Mouse (Mus musculus) megakaryocyte, embryonic 14.5 days (primary cell): Measurements from ENCODE around the gene Hectd2. TPM values are rescaled to one million over a fixed set of nuclear protein-coding genes. Genes with fewer than 3 reads are reported as not detected.

Experiments used
- H3K27me3 ChIP-seq: replicated peaks from 2 replicates; pipeline ENCODE3; 2012; ENCODE audit warnings: inconsistent platforms
- H3K36me3 ChIP-seq: replicated peaks from 2 replicates; pipeline ENCODE3; 2012; ENCODE audit warnings: low read length, inconsistent platforms, mixed read lengths
- H3K4me1 ChIP-seq: 2 replicates; pipeline ENCODE4 v1.6.1; 2012; ENCODE audit warnings: inconsistent platforms
- H3K4me3 ChIP-seq: replicated peaks from 2 replicates; pipeline ENCODE3; 2012; ENCODE audit warnings: moderate library complexity, mild to moderate bottlenecking, inconsistent platforms
- H3K9me3 ChIP-seq: 2 replicates; pipeline ENCODE4 v1.6.1; 2012; ENCODE audit warnings: inconsistent platforms
- FLI1 ChIP-seq: IDR thresholded peaks from 2 replicates; pipeline ENCODE4 v1.6.1; 2012; ENCODE audit warnings: low read length, inconsistent platforms, mixed read lengths
- GATA1 ChIP-seq: IDR thresholded peaks from 3 replicates; pipeline ENCODE4 v1.6.1; 2012; ENCODE audit warnings: mixed read lengths, low read length, inconsistent platforms, borderline replicate concordance
- polyA plus RNA-seq: library from polyadenylated mRNA; stranded (reverse); fragments of >175 nt; gene quantifications from 2 replicates; pipeline ENCODE4 v1.2.3, GENCODE M21; 2012; ENCODE audit warnings: low replicate concordance; ENCODE audit not compliant: insufficient read depth

Gene Hectd2
- polyA plus RNA-seq, 1 experiment: 0.37 TPM

GRCm38 (mm10) chr19:36560160-36560559 lies 5.7 kb downstream of the Hectd2 start:
- TF ChIP-seq FLI1: no peak
- Histone ChIP-seq H3K9me3 (no peaks in the 10 kb centered on the region), H3K36me3 (no peaks in the 10 kb centered on the region), H3K27me3 (peaks cover 3% of the 10 kb centered on the region), H3K4me1 (peaks cover 12% of the 10 kb centered on the region), H3K4me3 (no peak overlapping the region)

- Histone ChIP-seq H3K4me1 (peaks cover 10% of the 10 kb centered on the region; the same call in 1 of the 2 replicates), H3K9me3 (no peaks in the 10 kb centered on the region), H3K4me3 (no peak overlapping the region), H3K36me3 (no peaks in the 10 kb centered on the region), H3K27me3 (peaks cover 2% of the 10 kb centered on the region)
- TF ChIP-seq GATA1 (no peak), FLI1 (no peak)
Observed at GRCm38 (mm10) chr19:36561171-36561570, 6.7 kb downstream of the Hectd2 start.

GRCm38 (mm10) chr19:36564396-36564795 lies 10.0 kb downstream of the Hectd2 start:
- no peaks in the 10 kb centered on the region for H3K9me3 ChIP-seq
- H3K27me3 ChIP-seq: peaks cover 2% of the 10 kb centered on the region
- H3K36me3 ChIP-seq: no peaks in the 10 kb centered on the region
- no peak for TF ChIP-seq GATA1
- no peak for TF ChIP-seq FLI1
- H3K4me3 ChIP-seq: no peak overlapping the region
- H3K4me1 ChIP-seq: peaks cover 7% of the 10 kb centered on the region; the same call in 1 of the 2 replicates

GRCm38 (mm10) chr19:36573986-36574385 lies 19.5 kb downstream of the Hectd2 start:
- H3K36me3 ChIP-seq: no peaks in the 10 kb centered on the region
- no peaks in the 10 kb centered on the region for H3K27me3 ChIP-seq
- H3K4me1 ChIP-seq: no peaks in the 10 kb centered on the region
- H3K9me3 ChIP-seq: no peaks in the 10 kb centered on the region
- TF ChIP-seq GATA1 (no peak), FLI1 (no peak)
- no peak overlapping the region for H3K4me3 ChIP-seq

GRCm38 (mm10) chr19:36575159-36575558 lies 20.7 kb downstream of the Hectd2 start:
- Histone ChIP-seq H3K4me3 (no peak overlapping the region), H3K4me1 (no peaks in the 10 kb centered on the region), H3K36me3 (no peaks in the 10 kb centered on the region), H3K9me3 (no peaks in the 10 kb centered on the region), H3K27me3 (no peaks in the 10 kb centered on the region)
- no peak for TF ChIP-seq FLI1
- no peak for TF ChIP-seq GATA1

- TF ChIP-seq FLI1 (no peak), GATA1 (no peak)
- Histone ChIP-seq H3K36me3 (no peaks in the 10 kb centered on the region), H3K4me3 (no peak overlapping the region), H3K27me3 (no peaks in the 10 kb centered on the region), H3K4me1 (no peaks in the 10 kb centered on the region), H3K9me3 (no peaks in the 10 kb centered on the region)
Observed at GRCm38 (mm10) chr19:36580874-36581273, 26.4 kb downstream of the Hectd2 start.

- Histone ChIP-seq H3K4me3 (no peak overlapping the region), H3K36me3 (no peaks in the 10 kb centered on the region), H3K4me1 (no peaks in the 10 kb centered on the region), H3K27me3 (no peaks in the 10 kb centered on the region), H3K9me3 (no peaks in the 10 kb centered on the region)
- TF ChIP-seq GATA1 (no peak), FLI1 (no peak)
Observed at GRCm38 (mm10) chr19:36582116-36582515, 27.7 kb downstream of the Hectd2 start.

- Histone ChIP-seq H3K27me3 (no peaks in the 10 kb centered on the region), H3K4me1 (no peaks in the 10 kb centered on the region), H3K36me3 (no peaks in the 10 kb centered on the region), H3K9me3 (no peaks in the 10 kb centered on the region), H3K4me3 (no peak overlapping the region)
- TF ChIP-seq GATA1: no peak
- no peak for TF ChIP-seq FLI1
Observed at GRCm38 (mm10) chr19:36585505-36585904, 31.1 kb downstream of the Hectd2 start.

- no peaks in the 10 kb centered on the region for H3K36me3 ChIP-seq
- H3K27me3 ChIP-seq: no peaks in the 10 kb centered on the region
- TF ChIP-seq FLI1 (no peak), GATA1 (no peak)
- no peak overlapping the region for H3K4me3 ChIP-seq
- H3K9me3 ChIP-seq: no peaks in the 10 kb centered on the region
- no peaks in the 10 kb centered on the region for H3K4me1 ChIP-seq
Observed at GRCm38 (mm10) chr19:36594409-36594808, 40.0 kb downstream of the Hectd2 start.

GRCm38 (mm10) chr19:36601869-36602268 lies 47.4 kb downstream of the Hectd2 start:
- no peaks in the 10 kb centered on the region for H3K36me3 ChIP-seq
- no peaks in the 10 kb centered on the region for H3K4me1 ChIP-seq
- H3K4me3 ChIP-seq: no peak overlapping the region
- no peaks in the 10 kb centered on the region for H3K9me3 ChIP-seq
- H3K27me3 ChIP-seq: no peaks in the 10 kb centered on the region
- TF ChIP-seq FLI1 (no peak), GATA1 (no peak)
